Mouse (Mus musculus): ENCODE results near the gene Tigar. TPM values are rescaled to one million over a fixed set of nuclear protein-coding genes. Genes with fewer than 3 reads are reported as not detected.

The Tigar gene
- total RNA-seq, 2 experiments from 2014 or later, result 29.4 to 32.9 TPM

DNA sequence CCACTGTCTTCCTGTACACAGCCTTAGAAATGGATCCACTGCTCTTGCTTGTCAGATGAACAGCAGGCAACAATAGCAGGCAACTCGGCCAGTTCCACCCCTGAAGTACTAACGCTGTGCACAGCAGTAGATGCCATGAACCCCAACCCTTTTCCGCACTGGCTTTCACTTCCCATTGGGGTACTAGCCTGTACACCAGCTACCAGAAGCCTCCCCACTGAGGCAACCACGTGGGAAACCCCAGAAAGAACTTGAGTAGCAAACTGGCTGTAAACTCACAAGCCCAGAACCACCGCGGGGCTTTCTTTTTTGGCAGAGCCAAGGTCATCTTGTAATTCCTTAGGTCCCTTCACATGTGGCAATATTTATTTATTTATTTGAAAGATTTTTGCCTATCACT, 27.5 kb downstream of the Tigar start:
- no peak for DNase-seq

DNA sequence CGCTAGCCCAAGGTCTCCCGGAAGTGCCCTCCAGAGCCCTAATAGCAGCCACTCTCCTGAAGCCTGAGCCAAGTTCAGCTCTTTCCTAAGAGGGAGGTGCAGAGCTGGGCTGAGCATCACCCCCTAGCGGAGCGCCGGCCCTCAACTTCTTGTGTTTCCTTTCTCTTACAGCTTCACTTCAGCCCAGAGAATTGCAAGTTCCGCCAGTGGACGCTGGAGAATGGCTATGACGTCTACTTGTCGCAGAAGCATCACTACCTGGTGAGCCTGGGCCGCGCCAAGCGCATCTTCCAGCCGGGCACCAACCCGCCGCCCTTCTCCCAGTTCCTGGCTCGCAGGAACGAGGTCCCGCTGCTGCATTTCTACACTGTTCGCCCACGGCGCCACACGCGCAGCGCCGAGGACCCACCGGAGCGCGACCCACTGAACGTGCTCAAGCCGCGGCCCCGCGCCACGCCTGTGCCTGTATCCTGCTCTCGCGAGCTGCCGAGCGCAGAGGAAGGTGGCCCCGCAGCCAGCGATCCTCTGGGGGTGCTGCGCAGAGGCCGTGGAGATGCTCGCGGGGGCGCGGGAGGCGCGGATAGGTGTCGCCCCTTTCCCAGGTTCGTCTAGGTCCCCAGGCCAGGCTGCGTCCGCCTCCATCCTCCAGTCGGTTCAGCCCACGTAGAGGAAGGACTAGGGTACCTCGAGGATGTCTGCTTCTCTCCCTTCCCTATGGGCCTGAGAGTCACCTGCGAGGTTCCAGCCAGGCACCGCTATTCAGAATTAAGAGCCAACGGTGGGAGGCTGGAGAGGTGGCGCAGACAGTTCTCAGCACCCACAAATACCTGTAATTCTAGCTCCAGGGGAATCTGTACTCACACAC, 29.3 kb downstream of the Tigar start:
- DNase-seq, result peak; percentile 59

DNA sequence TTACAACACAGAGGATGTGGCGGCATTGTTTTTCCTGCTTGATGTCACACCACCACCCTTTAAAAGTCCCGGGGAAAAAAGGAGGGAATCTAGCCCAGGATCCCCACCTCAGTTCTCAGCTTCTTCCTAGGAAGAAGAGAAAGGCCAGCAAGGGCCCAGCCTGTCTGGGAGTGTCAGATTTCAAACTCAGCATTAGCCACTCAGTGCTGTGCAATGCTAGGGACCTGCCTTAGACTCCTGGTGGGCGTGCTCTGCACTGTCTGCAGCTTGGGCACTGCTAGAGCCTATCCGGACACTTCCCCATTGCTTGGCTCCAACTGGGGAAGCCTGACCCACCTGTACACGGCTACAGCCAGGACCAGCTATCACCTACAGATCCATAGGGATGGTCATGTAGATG, 36.5 kb downstream of the Tigar start, which contains the start of gene Fgf23:
TSS of gene Fgf23 (plus strand) at position 86 of the 400 bp plus-strand sequence.
- no peak for DNase-seq

DNA sequence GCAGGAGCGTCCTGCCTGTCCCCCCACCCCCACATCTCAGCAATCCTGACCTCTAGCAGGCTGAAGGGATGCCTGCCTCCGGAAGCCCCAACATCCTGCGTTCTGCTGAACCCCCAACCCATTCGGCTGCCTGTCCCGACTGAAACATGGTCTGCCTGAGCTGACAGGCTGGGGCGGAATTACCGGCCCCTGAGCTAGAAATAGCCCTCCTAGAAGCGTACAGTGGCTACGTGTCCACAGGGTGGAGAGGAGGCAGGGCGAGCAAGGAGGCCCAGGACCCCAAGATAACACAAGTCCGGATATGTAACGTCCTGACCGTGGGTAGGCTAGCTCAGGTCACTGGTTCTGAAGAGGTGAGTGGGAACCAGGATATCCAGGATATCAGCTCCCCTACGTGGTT, 44.5 kb downstream of the Tigar start:
- DNase-seq, result peak; percentile 15

DNA sequence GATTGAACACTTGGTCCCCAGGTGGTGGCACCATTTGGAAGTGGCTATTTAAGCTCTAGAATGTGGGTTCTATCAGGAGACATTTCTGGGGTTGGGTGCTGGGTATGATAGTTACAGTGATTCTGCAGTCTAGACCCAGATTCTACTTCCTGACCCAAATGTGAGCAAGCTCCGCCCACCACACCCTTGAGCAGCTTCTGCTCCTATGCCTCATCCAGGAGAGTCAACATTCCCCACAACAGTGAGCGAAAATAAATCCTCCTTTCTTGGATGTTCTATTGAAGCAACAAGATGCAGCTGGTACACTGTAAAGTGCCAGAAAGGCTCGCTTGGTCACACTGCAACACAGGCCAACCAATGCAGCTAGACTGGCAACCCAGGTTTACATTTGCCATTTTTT, 45.4 kb downstream of the Tigar start:
- no peak for DNase-seq

DNA sequence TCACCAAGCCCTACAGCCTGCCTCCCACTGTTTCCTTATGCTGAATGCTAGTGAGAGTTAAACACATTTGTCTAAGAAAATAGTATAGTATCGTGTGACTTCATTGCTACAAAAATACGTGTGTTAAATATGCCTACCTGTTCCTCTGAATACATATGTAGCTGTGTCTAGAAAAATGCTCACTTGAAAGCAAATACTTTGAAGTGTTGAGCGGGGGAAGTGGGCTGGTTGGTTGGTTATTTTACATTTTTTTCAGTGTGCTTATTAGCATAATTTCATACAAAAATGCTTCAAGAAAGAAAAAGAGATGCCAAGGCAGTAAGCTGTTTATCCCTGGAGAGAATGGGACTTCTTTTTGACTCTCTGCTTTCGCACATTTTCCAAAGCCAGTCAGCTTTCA, 49.4 kb downstream of the Tigar start:
- DNase-seq, result no peak

DNA sequence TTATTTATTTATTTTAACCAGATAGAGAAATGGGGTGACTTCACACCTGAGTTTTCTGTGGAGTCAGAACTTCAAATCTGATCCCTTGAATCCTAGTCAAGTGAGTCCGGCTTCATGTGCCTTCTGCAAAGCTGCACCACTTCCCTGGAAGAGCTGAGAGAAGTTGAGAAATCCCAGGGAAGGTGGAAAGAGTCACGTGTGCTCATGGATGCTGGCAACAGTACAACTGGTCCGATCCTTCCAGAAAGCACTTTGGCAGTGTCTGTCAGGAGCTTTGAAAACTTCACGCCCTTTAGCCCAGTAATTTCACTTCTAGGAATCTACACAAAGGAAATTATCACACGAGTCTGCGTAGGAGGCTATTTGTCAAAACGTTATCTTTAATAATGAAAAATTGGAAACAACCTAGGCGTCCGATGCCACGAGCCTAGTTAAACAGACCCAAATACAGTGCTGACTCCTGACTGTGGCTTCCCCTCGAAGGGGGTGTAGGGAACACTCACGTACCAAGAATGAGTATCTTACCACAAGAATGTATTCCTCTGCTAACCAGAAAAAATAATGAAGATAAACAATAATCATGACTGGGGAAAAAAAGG, 52.3 kb downstream of the Tigar start:
- DNase-seq, result peak; percentile 12

DNA sequence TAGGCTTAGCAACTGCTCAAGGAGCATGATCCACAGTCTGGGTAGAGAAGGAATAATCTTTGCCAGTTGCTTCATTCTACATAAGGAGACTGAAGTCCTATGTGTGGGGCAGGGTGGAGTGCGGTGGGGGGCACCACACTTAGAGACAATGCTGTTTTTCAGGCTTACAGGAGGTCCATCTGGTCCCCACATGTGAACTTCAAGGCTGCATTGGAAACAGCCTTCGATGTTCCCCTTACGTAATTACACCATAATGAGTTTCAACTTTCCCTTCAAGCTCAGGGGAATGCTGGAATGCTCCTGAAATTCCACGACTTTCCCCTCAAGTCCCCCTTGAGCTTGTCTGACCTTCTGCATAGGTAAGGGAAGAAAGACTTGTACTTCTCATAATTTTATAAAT, 58.5 kb downstream of the Tigar start:
- no peak for DNase-seq

DNA sequence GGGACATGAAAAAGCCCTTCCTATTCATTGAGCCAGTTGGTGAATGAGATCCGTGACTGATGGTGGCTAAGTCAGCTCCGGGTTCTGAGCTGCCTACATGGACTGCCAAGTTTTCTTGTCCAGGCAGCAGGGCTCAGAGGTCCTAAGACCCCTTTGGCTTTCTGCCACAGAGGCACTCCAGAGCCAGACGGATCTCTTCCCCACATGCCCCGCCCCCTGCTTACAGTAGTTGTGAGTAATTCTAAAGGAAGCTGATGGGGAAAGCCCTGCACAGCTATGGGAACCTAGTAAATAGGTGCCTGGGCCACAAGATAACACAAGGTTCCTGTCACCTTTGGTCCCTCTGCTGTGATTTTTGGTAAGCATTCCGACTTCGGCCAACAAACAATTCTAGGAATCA, 64.4 kb downstream of the Tigar start:
- peak; percentile 17 for DNase-seq

Other genes with a start within 250 kb of the Tigar start
- gene Dyrk4, start 187.7 kb downstream of the Tigar start, total RNA-seq (2021), result not detected
- 10 to 100 TPM; 16.0 to 17.2 TPM for gene Rad51ap1, start 170.0 kb downstream of the Tigar start, total RNA-seq (2021)
- gene D6Wsu163e, start 169.6 kb downstream of the Tigar start, total RNA-seq (2021), result 10 to 100 TPM in 1 of 2 experiments, 1 to 10 TPM in 1; 9.4 to 11.6 TPM
- gene Fgf6, start 94.0 kb downstream of the Tigar start, total RNA-seq (2021), result under 1 TPM; 0.14 to 0.23 TPM
- under 1 TPM in 1 of 2 experiments, not detected in 1; 0.14 TPM for gene Fgf23, start 36.7 kb downstream of the Tigar start, total RNA-seq (2021)
- 100 to 1,000 TPM; 282 to 291 TPM for gene Ccnd2, start 42.6 kb upstream of the Tigar start, total RNA-seq (2021)